Mouse (Mus musculus): ENCODE data around the gene Zfp112. TPM values are rescaled to one million over a fixed set of nuclear protein-coding genes. Genes with fewer than 3 reads are reported as not detected.

Zfp112 gene
- polyA plus RNA-seq, 1 experiment = 0.25 TPM

DNA sequence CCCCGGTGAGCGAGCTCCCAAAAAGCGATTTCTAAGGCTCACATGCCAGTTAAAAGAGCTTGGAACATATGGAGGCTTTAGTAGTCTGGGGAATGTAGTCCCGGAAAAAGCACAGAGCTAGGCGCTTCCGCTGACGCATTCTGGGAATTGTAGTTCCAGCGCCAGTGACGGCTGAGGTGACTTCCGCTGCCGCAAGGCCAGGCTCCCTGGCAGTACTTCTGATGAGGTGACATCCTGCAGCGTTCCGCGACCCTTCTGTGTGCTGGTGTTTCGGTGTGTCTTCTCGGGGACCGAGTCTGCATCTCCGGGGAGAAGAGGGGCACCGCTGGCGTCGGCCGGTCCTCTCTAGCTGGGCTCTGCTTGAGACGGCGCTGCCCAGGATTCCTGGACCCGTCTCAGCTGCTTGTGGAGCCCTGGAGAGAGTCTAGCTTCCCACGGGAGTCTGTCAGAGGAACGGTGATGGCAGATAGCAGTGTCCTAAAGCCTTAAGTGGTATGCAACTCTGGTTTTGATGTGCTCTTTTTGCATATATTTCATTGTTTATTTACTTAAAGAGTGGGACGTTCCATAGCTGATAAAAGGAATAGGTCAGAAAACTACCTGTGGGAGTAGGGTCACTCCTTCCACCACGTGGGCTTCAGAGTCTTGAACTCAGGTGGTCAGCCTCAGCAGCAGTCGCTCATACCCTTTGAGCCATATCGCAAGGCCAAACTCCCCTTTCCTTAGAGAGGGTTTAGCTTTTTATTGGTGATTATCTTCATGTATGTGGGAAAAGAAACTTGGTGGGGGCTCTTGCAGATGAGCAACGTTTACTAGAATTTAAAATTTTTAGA, 22.1 kb downstream of the Zfp112 start, which contains the start of gene Zfp235:
TSS of gene Zfp235 (plus strand) at position 174 of the 833 bp plus-strand sequence.
- peak within 1 kb of the TSS; percentile 61 for H3K4me3 ChIP-seq (ENCODE audit: extremely low read depth, insufficient read depth, insufficient read length)
- TF ChIP-seq POLR2A (IDR thresholded peaks at IDR 0.05; ENCODE audit: low read depth, low read length) = peak; percentile 31; the same call in 1 of the 2 replicates
- no peak for TF ChIP-seq CTCF (IDR thresholded peaks at IDR 0.05; ENCODE audit: extremely low read depth, insufficient read depth, insufficient read length, insufficient replicate concordance)
- WGBS = 4% methylated on average over 32 of the region's 32 CpGs
- H3K36me3 ChIP-seq (ENCODE audit: control insufficient read depth, insufficient read depth, low read length) = peaks cover 1% of the 10 kb centered on the region; the same call in 1 of the 2 replicates
- peak; percentile 67 to 79 for DNase-seq (ENCODE audit: low read depth in 1 of 2, low spot score in 2 of 2)
- H3K27me3 ChIP-seq (ENCODE audit: control insufficient read depth, insufficient read depth, low read length) = no peaks in the 10 kb centered on the region
- H3K4me1 ChIP-seq (ENCODE audit: control insufficient read depth, insufficient read depth, insufficient read length) = peaks cover 2% of the 10 kb centered on the region; the same call in 1 of the 2 replicates
- H3K27ac ChIP-seq (ENCODE audit: insufficient read depth, low read length) = no peak within 1 kb of the TSS

DNA sequence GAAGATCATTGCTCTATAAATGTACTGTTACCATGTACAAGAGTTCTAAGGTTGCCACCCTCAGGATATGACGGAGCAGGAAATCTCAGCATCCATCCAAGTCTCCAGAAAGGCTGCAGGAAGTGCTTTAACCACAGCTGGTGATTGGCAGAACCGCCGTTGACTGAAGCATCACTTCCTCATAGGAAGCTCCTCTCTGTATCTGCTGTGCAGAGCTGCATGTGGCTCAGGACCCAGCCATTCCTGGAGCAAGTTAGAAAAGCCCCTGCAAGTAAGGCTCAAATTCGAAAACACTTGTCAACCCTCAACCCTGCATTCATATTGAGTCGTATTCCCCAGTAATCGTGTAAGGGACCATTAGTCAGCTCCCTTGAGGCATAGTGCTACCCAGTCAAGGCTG, 30.5 kb downstream of the Zfp112 start:
- Histone ChIP-seq H3K27me3 (ENCODE audit: control insufficient read depth, insufficient read depth, low read length) (no peaks in the 10 kb centered on the region), H3K4me1 (ENCODE audit: control insufficient read depth, insufficient read depth, insufficient read length) (no peaks in the 10 kb centered on the region), H3K27ac (ENCODE audit: insufficient read depth, low read length) (no peak overlapping the region), H3K36me3 (ENCODE audit: control insufficient read depth, insufficient read depth, low read length) (peaks cover 4% of the 10 kb centered on the region; the same call in 1 of the 2 replicates), H3K4me3 (ENCODE audit: extremely low read depth, insufficient read depth, insufficient read length) (no peak overlapping the region)
- DNase-seq (ENCODE audit: low read depth in 1 of 2, low spot score in 2 of 2) = no peak
- 27% methylated on average over 6 of the region's 6 CpGs for WGBS
- no peak for TF ChIP-seq CTCF (IDR thresholded peaks at IDR 0.05; ENCODE audit: extremely low read depth, insufficient read depth, insufficient read length, insufficient replicate concordance)
- no peak for TF ChIP-seq POLR2A (IDR thresholded peaks at IDR 0.05; ENCODE audit: low read depth, low read length)

DNA sequence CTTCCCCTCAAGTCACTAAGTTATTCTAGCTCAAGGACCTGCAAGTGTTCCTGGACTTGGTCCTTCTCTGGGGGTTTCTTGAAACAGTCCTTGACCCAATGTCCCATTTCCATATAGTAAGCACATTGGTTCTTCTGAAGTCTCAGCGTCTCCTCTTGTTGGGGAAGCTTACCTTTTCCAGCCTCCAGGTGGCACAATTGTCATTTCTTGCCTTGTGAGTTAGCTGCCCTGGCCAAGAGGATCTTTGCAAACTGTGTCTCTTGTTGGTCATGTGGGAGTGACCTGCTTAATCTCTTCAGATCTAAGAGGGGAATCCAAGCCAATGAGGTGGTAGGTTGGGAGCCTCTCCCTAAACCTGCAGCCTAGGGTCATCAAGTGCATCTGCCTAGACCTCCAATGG, 41.2 kb downstream of the Zfp112 start:
- no peak for DNase-seq (ENCODE audit: low read depth in 1 of 2, low spot score in 2 of 2)
- WGBS = 5% methylated on average over 1 of the region's 1 CpGs

DNA sequence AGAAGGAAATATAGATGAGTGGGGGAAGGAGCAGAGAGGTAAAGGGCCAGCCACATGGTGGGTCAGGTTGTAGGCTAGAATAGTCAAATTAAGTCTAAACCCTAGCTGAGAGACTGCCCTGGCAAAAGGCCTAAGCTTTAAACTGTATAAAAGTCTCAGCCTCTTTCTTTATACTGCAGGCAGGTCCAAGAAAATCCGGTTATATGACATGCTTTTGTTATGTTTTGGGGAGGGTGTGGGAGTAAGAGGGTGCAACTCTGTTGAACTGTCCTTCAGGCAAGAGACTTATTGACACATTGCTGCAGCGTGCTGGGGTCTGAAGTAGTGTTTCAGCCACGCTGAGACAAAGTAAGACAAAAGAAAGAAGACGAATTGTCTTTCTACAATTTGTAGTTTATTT, 60.1 kb downstream of the Zfp112 start:
- TF ChIP-seq POLR2A (IDR thresholded peaks at IDR 0.05; ENCODE audit: low read depth, low read length) (no peak), CTCF (IDR thresholded peaks at IDR 0.05; ENCODE audit: extremely low read depth, insufficient read depth, insufficient read length, insufficient replicate concordance) (no peak)
- H3K4me1 ChIP-seq (ENCODE audit: control insufficient read depth, insufficient read depth, insufficient read length) = no peaks in the 10 kb centered on the region
- H3K36me3 ChIP-seq (ENCODE audit: control insufficient read depth, insufficient read depth, low read length) = no peaks in the 10 kb centered on the region
- H3K27me3 ChIP-seq (ENCODE audit: control insufficient read depth, insufficient read depth, low read length) = no peaks in the 10 kb centered on the region
- no peak overlapping the region for H3K27ac ChIP-seq (ENCODE audit: insufficient read depth, low read length)
- DNase-seq (ENCODE audit: low read depth in 1 of 2, low spot score in 2 of 2) = no peak
- H3K4me3 ChIP-seq (ENCODE audit: extremely low read depth, insufficient read depth, insufficient read length) = no peak overlapping the region
- 71% methylated on average over 4 of the region's 4 CpGs for WGBS

More for the DNA sequence above, 41.2 kb downstream of the Zfp112 start:
- Histone ChIP-seq H3K27me3 (ENCODE audit: control insufficient read depth, insufficient read depth, low read length) (no peaks in the 10 kb centered on the region), H3K4me1 (ENCODE audit: control insufficient read depth, insufficient read depth, insufficient read length) (no peaks in the 10 kb centered on the region), H3K4me3 (ENCODE audit: extremely low read depth, insufficient read depth, insufficient read length) (no peak overlapping the region), H3K27ac (ENCODE audit: insufficient read depth, low read length) (no peak overlapping the region), H3K36me3 (ENCODE audit: control insufficient read depth, insufficient read depth, low read length) (no peaks in the 10 kb centered on the region)
- peak; percentile 14; the same call in 1 of the 2 replicates for TF ChIP-seq CTCF (IDR thresholded peaks at IDR 0.05; ENCODE audit: extremely low read depth, insufficient read depth, insufficient read length, insufficient replicate concordance)
- no peak for TF ChIP-seq POLR2A (IDR thresholded peaks at IDR 0.05; ENCODE audit: low read depth, low read length)

DNA sequence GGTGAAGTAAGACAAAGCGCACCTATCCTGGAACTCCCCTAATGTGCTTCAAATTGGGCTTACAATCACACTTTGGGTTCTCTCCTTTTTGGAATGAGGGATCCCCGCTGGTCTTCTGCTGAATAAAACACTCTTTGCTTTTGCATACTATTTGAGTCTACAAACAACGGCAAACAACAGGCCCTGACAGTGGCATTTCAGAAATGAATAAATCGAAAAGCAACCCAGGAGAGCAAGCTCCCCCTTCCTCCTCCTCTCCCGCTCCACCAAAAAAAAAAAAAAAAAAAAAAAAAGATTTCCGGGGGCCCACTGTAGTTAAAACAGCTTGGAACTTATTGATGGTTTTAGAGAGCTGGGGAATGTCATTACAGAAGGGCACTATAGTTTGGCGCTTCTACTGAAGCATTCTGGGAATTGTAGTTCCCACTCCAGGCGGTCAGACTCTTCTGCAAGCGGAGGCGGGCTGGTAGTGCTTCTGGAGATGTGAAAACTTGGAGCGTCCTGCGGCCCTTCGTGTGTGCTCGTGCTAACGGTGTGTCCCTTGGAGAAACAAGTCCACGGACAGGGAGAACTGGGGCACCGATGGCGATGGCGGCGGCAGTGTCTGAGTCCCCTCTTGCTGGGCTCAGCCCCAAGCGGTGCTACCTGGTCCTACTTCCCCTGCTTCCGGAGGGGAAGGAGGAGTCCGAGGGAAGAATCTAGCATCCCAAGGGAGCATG, 62.7 kb downstream of the Zfp112 start, which contains the start of gene Zfp114:
TSS of gene Zfp114 (plus strand) at position 443 of the 719 bp plus-strand sequence.
- Histone ChIP-seq H3K27me3 (ENCODE audit: control insufficient read depth, insufficient read depth, low read length) (no peaks in the 10 kb centered on the region), H3K27ac (ENCODE audit: insufficient read depth, low read length) (no peak within 1 kb of the TSS), H3K4me3 (ENCODE audit: extremely low read depth, insufficient read depth, insufficient read length) (peak within 1 kb of the TSS; percentile 56), H3K4me1 (ENCODE audit: control insufficient read depth, insufficient read depth, insufficient read length) (no peaks in the 10 kb centered on the region), H3K36me3 (ENCODE audit: control insufficient read depth, insufficient read depth, low read length) (no peaks in the 10 kb centered on the region)
- TF ChIP-seq POLR2A (IDR thresholded peaks at IDR 0.05; ENCODE audit: low read depth, low read length) (no peak), CTCF (IDR thresholded peaks at IDR 0.05; ENCODE audit: extremely low read depth, insufficient read depth, insufficient read length, insufficient replicate concordance) (no peak)
- DNase-seq (ENCODE audit: low read depth in 1 of 2, low spot score in 2 of 2) = peak; percentile 5 to 8
- 17% methylated on average over 23 of the region's 23 CpGs for WGBS

DNA sequence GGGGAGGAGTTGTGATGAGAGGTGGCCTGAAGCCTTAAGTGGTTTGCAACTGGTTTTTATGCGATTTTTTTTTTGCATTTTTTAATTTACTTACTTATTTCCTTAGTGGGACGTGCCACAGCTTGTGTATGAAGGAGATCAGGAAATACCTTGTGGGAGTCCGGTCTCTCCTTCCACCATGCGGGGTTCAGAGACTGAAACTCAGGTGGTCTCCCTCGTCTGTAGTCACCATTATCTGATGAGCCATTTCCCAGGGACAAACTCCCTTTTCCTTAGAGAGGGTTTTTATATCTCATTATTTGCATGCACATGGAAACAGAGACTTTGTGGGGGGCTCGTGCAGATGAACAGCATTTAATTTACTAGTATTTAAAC, 63.2 kb downstream of the Zfp112 start:
- no peak for DNase-seq (ENCODE audit: low read depth in 1 of 2, low spot score in 2 of 2)
- Histone ChIP-seq H3K27ac (ENCODE audit: insufficient read depth, low read length) (no peak overlapping the region), H3K4me3 (ENCODE audit: extremely low read depth, insufficient read depth, insufficient read length) (peak overlapping the region; percentile 56; the same call in 1 of the 2 replicates), H3K27me3 (ENCODE audit: control insufficient read depth, insufficient read depth, low read length) (no peaks in the 10 kb centered on the region), H3K4me1 (ENCODE audit: control insufficient read depth, insufficient read depth, insufficient read length) (no peaks in the 10 kb centered on the region), H3K36me3 (ENCODE audit: control insufficient read depth, insufficient read depth, low read length) (no peaks in the 10 kb centered on the region)
- WGBS = 24% methylated on average over 6 of the region's 6 CpGs
- no peak for TF ChIP-seq POLR2A (IDR thresholded peaks at IDR 0.05; ENCODE audit: low read depth, low read length)
- TF ChIP-seq CTCF (IDR thresholded peaks at IDR 0.05; ENCODE audit: extremely low read depth, insufficient read depth, insufficient read length, insufficient replicate concordance) = no peak

Other genes with a start within 250 kb of the Zfp112 start
- gene Vmn1r177, start 245.9 kb upstream of the Zfp112 start, polyA plus RNA-seq (2012; rRNA removed) = not detected in 2 replicates
- gene Vmn1r178, start 220.3 kb upstream of the Zfp112 start, polyA plus RNA-seq (2012; rRNA removed) = not detected in 2 replicates
- not detected in 2 replicates for gene Vmn1r179, start 185.3 kb upstream of the Zfp112 start, polyA plus RNA-seq (2012; rRNA removed)
- gene Vmn1r180, start 161.7 kb upstream of the Zfp112 start, polyA plus RNA-seq (2012; rRNA removed) = not detected in 2 replicates
- not detected in 2 replicates for gene Vmn1r181, start 137.7 kb upstream of the Zfp112 start, polyA plus RNA-seq (2012; rRNA removed)
- gene V1rd19, start 110.6 kb upstream of the Zfp112 start, polyA plus RNA-seq (2012; rRNA removed) = not detected in 2 replicates
- not detected in 2 replicates for gene Vmn1r183, start 59.1 kb upstream of the Zfp112 start, polyA plus RNA-seq (2012; rRNA removed)
- 9.7 and 11.0 TPM in 2 replicates for gene Zfp180, start 30.4 kb upstream of the Zfp112 start, polyA plus RNA-seq (2012; rRNA removed)
- 2.5 and 6.0 TPM in 2 replicates for gene Zfp235, start 21.9 kb downstream of the Zfp112 start, polyA plus RNA-seq (2012; rRNA removed)
- gene Zfp114, start 62.7 kb downstream of the Zfp112 start, polyA plus RNA-seq (2012; rRNA removed) = 0.07 and 0.13 TPM in 2 replicates
- 0.42 and 0.56 TPM in 2 replicates for gene Zfp111, start 99.1 kb downstream of the Zfp112 start, polyA plus RNA-seq (2012; rRNA removed)
- gene Zfp109, start 125.2 kb downstream of the Zfp112 start, polyA plus RNA-seq (2012; rRNA removed) = 0.48 and 0.65 TPM in 2 replicates
- gene Zfp108, start 142.5 kb downstream of the Zfp112 start, polyA plus RNA-seq (2012; rRNA removed) = 0.16 TPM in 2 replicates
- 0.18 and 0.49 TPM in 2 replicates for gene Zfp93, start 158.1 kb downstream of the Zfp112 start, polyA plus RNA-seq (2012; rRNA removed)
- gene Zfp61, start 188.9 kb downstream of the Zfp112 start, polyA plus RNA-seq (2012; rRNA removed) = 3.1 and 4.7 TPM in 2 replicates
- 6.5 and 8.2 TPM in 2 replicates for gene Zfp94, start 204.4 kb downstream of the Zfp112 start, polyA plus RNA-seq (2012; rRNA removed)
- gene Tescl, start 221.6 kb downstream of the Zfp112 start, polyA plus RNA-seq (2012; rRNA removed) = 0.18 and 0.26 TPM in 2 replicates
- not detected in 2 replicates for gene Lypd5, start 236.9 kb downstream of the Zfp112 start, polyA plus RNA-seq (2012; rRNA removed)

Measured in spleen, adult 2 months (tissue).